Comparison of ENCODE assay signal across 8 mouse cellular contexts in the genomic region with DNA sequence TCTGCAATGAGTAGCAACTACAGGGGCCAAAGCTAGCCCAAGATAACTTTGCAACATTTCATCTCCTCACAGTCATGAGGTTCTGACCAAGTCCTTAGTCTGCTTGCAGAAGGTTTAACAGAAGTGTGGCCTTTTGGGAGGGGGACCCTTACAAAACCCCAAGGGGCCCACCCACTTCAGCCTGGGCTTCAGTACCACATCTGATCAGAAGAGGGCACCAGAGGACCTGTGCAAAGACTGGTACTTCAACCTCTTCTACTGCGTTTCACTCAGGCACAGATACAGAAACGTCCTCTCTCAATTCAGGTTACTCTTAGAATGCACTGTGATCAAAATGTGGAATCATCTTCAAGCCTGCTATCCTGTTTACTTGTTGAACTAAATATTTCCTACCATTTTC. TPM values are rescaled to one million over a fixed set of nuclear protein-coding genes. Genes with fewer than 3 reads are reported as not detected.
DNase-seq lines count a peak whose midpoint lies in the region; ATAC-seq and TF ChIP-seq lines count a peak whose summit lies in the region.

No protein-coding gene starts in this region.

- H3K9ac ChIP-seq in hindbrain, embryonic 16.5 days (ENCODE audit: low read depth, low read length), result no peak overlapping the region

- no peak for ATAC-seq in hindbrain, embryonic 16.5 days

- DNase-seq in hindbrain, embryonic 10.5 days (ENCODE audit: low spot score), result peak; percentile 64
- DNase-seq in adrenal gland, postnatal 10 days, result peak; percentile 79
- peak; percentile 49 for DNase-seq in embryo, embryonic 11.5 days (ENCODE audit: low read depth, low spot score)
- peak; percentile 71 to 84 for DNase-seq in heart, postnatal 10 days
- DNase-seq in left cerebral cortex, adult 2 months (ENCODE audit: extremely low spot score in 1 of 2, low spot score in 2 of 2), result peak; percentile 46 to 75
- peak; percentile 90 for DNase-seq in naive thymus-derived CD4-positive, alpha-beta T cell, adult 2 months (ENCODE audit: low read depth)
- peak; percentile 88 for DNase-seq in testis, postnatal 10 days (ENCODE audit: low spot score)

- WGBS in hindbrain, embryonic 10.5 days, result 11% methylated on average over 2 of the region's 2 CpGs
- WGBS in hindbrain, embryonic 16.5 days, result 13% methylated on average over 2 of the region's 2 CpGs

- H3K27ac ChIP-seq in hindbrain, embryonic 10.5 days, result no peak overlapping the region
- no peak overlapping the region for H3K27ac ChIP-seq in hindbrain, embryonic 16.5 days (ENCODE audit: low read depth, low read length)
- H3K27ac ChIP-seq in left cerebral cortex, adult 2 months, result no peak overlapping the region

- intact Hi-C loops in heart, postnatal 10 days (cut with DNase I), result loop anchor here (1.0 kb wide), 1 partner anchor 66 kb away; no protein-coding TSS in a partner anchor
- intact Hi-C loops in left cerebral cortex, adult 2 months (cut with DNase I), result loop anchor here (2.0 to 5.0 kb wide), 2 partner anchors 48 to 66 kb away; no protein-coding TSS in a partner anchor

- H3K36me3 ChIP-seq in hindbrain, embryonic 10.5 days, result no peaks in the 10 kb centered on the region
- H3K36me3 ChIP-seq in hindbrain, embryonic 16.5 days (ENCODE audit: control insufficient read depth, insufficient read depth, low read length), result no peaks in the 10 kb centered on the region

- H3K4me3 ChIP-seq in hindbrain, embryonic 10.5 days, result no peak overlapping the region
- no peak overlapping the region for H3K4me3 ChIP-seq in hindbrain, embryonic 16.5 days (ENCODE audit: low read length)
- no peak overlapping the region for H3K4me3 ChIP-seq in left cerebral cortex, adult 2 months

- peaks cover 12% of the 10 kb centered on the region; the same call in 1 of the 2 replicates for H3K4me1 ChIP-seq in hindbrain, embryonic 10.5 days (replicated peaks)
- no peaks in the 10 kb centered on the region for H3K4me1 ChIP-seq in hindbrain, embryonic 16.5 days (ENCODE audit: control insufficient read depth, insufficient read depth, low read depth, low read length)

- H3K27me3 ChIP-seq in hindbrain, embryonic 10.5 days (ENCODE audit: insufficient read depth, poor library complexity, severe bottlenecking), result no peaks in the 10 kb centered on the region
- H3K27me3 ChIP-seq in hindbrain, embryonic 16.5 days (replicated peaks; ENCODE audit: control insufficient read depth, insufficient read depth, low read length), result no peaks in the 10 kb centered on the region

- H3K9me3 ChIP-seq in hindbrain, embryonic 10.5 days, result no peaks in the 10 kb centered on the region
- H3K9me3 ChIP-seq in hindbrain, embryonic 16.5 days (ENCODE audit: control insufficient read depth, low read length), result no peaks in the 10 kb centered on the region

- TF ChIP-seq CTCF in left cerebral cortex, adult 2 months (IDR thresholded peaks at IDR 0.05), result peak; percentile 97

- H3K4me2 ChIP-seq in hindbrain, embryonic 16.5 days (ENCODE audit: low read length), result no peak overlapping the region

RNA-seq across cellular contexts. Expression of gene Timm8a2, which starts 30.0 kb away (rescaled TPM):
- polyA plus RNA-seq in hindbrain, embryonic 10.5 days (2016; fragmentation: Nextera tagmentation; extraction: Ambion mirVana), result not detected in 2 replicates
- polyA plus RNA-seq in hindbrain, embryonic 16.5 days (2015; fragmentation: Nextera tagmentation; extraction: Ambion mirVana), result not detected in 2 replicates
- under 1 TPM in 1 of 2 experiments, not detected in 1; 0.33 TPM for total RNA-seq in adrenal gland, postnatal 10 days (2021)
- not detected for total RNA-seq in heart, postnatal 10 days (2021)
- not detected for total RNA-seq in left cerebral cortex, adult 2 months (2021)

RNA-seq across cellular contexts. Expression of gene Tm9sf2, which starts 42.3 kb away (rescaled TPM):
- 113 and 126 TPM in 2 replicates for polyA plus RNA-seq in hindbrain, embryonic 10.5 days (2016; fragmentation: Nextera tagmentation; extraction: Ambion mirVana)
- polyA plus RNA-seq in hindbrain, embryonic 16.5 days (2015; fragmentation: Nextera tagmentation; extraction: Ambion mirVana), result 117 and 122 TPM in 2 replicates
- total RNA-seq in adrenal gland, postnatal 10 days (2021), result 100 to 1,000 TPM; 113 to 119 TPM
- 100 to 1,000 TPM; 109 to 112 TPM for total RNA-seq in heart, postnatal 10 days (2021)
- total RNA-seq in left cerebral cortex, adult 2 months (2021), result 100 to 1,000 TPM; 105 to 110 TPM
